Mouse (Mus musculus): ENCODE data around the gene Cwf19l2. TPM values are rescaled to one million over a fixed set of nuclear protein-coding genes. Genes with fewer than 3 reads are reported as not detected.

Cwf19l2 gene
- total and polyA plus RNA-seq, 2 experiments = 0.40 to 13.5 TPM

DNA sequence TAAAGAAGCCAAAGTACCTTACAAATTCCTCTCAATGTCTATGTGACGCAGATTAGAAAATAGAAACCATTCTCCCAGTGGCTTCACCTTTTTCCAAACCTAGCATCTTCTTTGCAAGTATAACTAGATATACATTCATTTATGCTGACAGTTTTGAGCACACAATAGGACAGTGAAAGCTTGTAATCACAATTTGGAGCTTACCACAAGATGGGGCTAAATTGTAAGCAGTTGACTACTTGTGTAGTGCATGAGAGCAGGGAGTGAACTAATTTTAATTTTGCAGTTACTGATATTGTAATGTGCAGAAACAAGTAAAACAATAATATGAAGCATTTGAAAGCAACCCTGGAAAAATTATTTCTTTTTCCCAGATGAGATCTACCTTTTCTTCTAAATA is 115.3 kb downstream of the Cwf19l2 start:
- WGBS = 90% methylated on average over 1 of the region's 1 CpGs
- TF ChIP-seq POLR2A (IDR thresholded peaks at IDR 0.05; ENCODE audit: extremely low read depth, insufficient read depth, low read length) = no peak
- TF ChIP-seq CTCF (IDR thresholded peaks at IDR 0.05; ENCODE audit: low read depth, low read length) = no peak
- no peak overlapping the region for H3K4me3 ChIP-seq (ENCODE audit: insufficient read depth, low read depth, low read length)
- no peak overlapping the region for H3K27ac ChIP-seq (replicated peaks; ENCODE audit: insufficient read depth, low read depth, low read length)
- no peaks in the 10 kb centered on the region for H3K79me2 ChIP-seq (ENCODE audit: control insufficient read depth, insufficient read depth, low read length)
- H3K36me3 ChIP-seq (ENCODE audit: control insufficient read depth, insufficient read depth, low read length) = no peaks in the 10 kb centered on the region
- H3K27me3 ChIP-seq (ENCODE audit: control insufficient read depth, insufficient read depth, low read length) = no peaks in the 10 kb centered on the region
- no peaks in the 10 kb centered on the region for H3K4me1 ChIP-seq (ENCODE audit: control insufficient read depth, insufficient read depth, low read length)
- no peak for DNase-seq (ENCODE audit: extremely low read depth, low read depth, low spot score)
- no peak overlapping the region for H3K9ac ChIP-seq (ENCODE audit: low read depth, low read length)

DNA sequence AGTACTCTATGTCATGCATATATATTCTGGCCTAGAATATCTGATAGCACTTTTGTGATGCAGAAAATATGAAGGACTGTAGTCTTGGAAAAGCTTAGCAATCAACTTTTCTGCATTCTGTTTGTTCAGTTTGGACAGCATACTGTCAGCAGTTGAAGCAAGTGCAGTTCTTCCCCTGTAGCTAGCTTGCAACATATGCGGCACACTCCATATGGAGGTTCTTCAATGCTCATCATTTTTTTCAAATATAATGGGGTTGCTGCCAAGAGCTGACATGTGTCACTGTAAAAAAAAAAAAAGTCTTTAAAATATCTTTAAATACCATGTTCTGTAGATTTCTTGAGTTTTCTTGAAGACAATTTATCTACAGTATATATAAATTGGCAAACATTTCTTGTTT is 115.8 kb downstream of the Cwf19l2 start:
- Histone ChIP-seq H3K27ac (replicated peaks; ENCODE audit: insufficient read depth, low read depth, low read length) (no peak overlapping the region), H3K9ac (ENCODE audit: low read depth, low read length) (no peak overlapping the region), H3K27me3 (ENCODE audit: control insufficient read depth, insufficient read depth, low read length) (no peaks in the 10 kb centered on the region), H3K79me2 (ENCODE audit: control insufficient read depth, insufficient read depth, low read length) (no peaks in the 10 kb centered on the region), H3K36me3 (ENCODE audit: control insufficient read depth, insufficient read depth, low read length) (no peaks in the 10 kb centered on the region), H3K4me1 (ENCODE audit: control insufficient read depth, insufficient read depth, low read length) (no peaks in the 10 kb centered on the region), H3K4me3 (ENCODE audit: insufficient read depth, low read depth, low read length) (no peak overlapping the region)
- TF ChIP-seq POLR2A (IDR thresholded peaks at IDR 0.05; ENCODE audit: extremely low read depth, insufficient read depth, low read length) (no peak), CTCF (IDR thresholded peaks at IDR 0.05; ENCODE audit: low read depth, low read length) (no peak)
- no peak for DNase-seq (ENCODE audit: extremely low read depth, low read depth, low spot score)
- 89% methylated on average over 1 of the region's 1 CpGs for WGBS

DNA sequence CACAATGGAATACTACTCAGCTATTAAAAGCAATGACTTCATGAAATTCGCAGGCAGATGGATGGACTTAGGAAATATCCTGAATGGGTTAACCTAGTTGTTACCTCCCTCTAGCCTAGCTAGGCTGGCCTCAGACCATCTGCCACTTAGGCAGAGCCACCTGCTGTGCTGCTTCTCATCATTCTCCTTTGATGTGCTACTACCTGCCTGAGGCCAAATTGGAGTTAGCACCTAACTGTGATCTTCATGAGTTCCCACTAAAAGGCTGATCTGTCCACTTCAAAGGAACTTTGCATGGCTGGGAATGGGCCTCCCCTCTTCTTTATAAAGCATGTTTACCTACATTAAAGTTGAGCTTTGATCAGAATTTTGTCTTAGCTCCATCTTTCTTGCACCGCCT is 117.6 kb downstream of the Cwf19l2 start:
- Histone ChIP-seq H3K27me3 (ENCODE audit: control insufficient read depth, insufficient read depth, low read length) (no peaks in the 10 kb centered on the region), H3K4me1 (ENCODE audit: control insufficient read depth, insufficient read depth, low read length) (no peaks in the 10 kb centered on the region), H3K9ac (ENCODE audit: low read depth, low read length) (no peak overlapping the region), H3K27ac (replicated peaks; ENCODE audit: insufficient read depth, low read depth, low read length) (no peak overlapping the region), H3K4me3 (ENCODE audit: insufficient read depth, low read depth, low read length) (no peak overlapping the region), H3K79me2 (ENCODE audit: control insufficient read depth, insufficient read depth, low read length) (no peaks in the 10 kb centered on the region), H3K36me3 (ENCODE audit: control insufficient read depth, insufficient read depth, low read length) (no peaks in the 10 kb centered on the region)
- TF ChIP-seq CTCF (IDR thresholded peaks at IDR 0.05; ENCODE audit: low read depth, low read length) (no peak), POLR2A (IDR thresholded peaks at IDR 0.05; ENCODE audit: extremely low read depth, insufficient read depth, low read length) (no peak)
- no peak for DNase-seq (ENCODE audit: extremely low read depth, low read depth, low spot score)
- 81% methylated on average over 2 of the region's 2 CpGs for WGBS

Other genes starting within 250 kb of the Cwf19l2 start
- 3.2 and 4.3 TPM in 2 replicates for gene Alkbh8, start 68.5 kb upstream of the Cwf19l2 start, total RNA-seq (2014; rRNA removed)
- gene Alkbh8, start 68.5 kb upstream of the Cwf19l2 start, polyA plus RNA-seq (2012; rRNA removed) = 0.98 and 1.0 TPM in 2 replicates
- gene Gucy1a2, start 129.2 kb downstream of the Cwf19l2 start, total RNA-seq (2014; rRNA removed) = 2.1 and 4.0 TPM in 2 replicates
- 0.14 and 0.20 TPM in 2 replicates for gene Gucy1a2, start 129.2 kb downstream of the Cwf19l2 start, polyA plus RNA-seq (2012; rRNA removed)

Measured in liver, adult 2 months (tissue).